7 mouse cellular contexts compared by ENCODE assay signal in genomic region chr14:102979831-102980230, GRCm38 (mm10). TPM values are rescaled to one million over a fixed set of nuclear protein-coding genes. Genes with fewer than 3 reads are reported as not detected.
A peak's percentile ranks its signal among the peaks of the same experiment; 100 is the strongest.
DNase-seq lines count a peak whose midpoint lies in the region; ATAC-seq and TF ChIP-seq lines count a peak whose summit lies in the region.

No protein-coding gene starts in this region.

- 0 out of 2 replicates have a peak, but pooled peaks cover 3% of the 10 kb centered on the region for H3K27me3 ChIP-seq in neural tube, embryonic 11.5 days (ENCODE audit: control insufficient read depth, insufficient read depth, low read length)
- H3K27me3 ChIP-seq in forebrain, postnatal 0 days (ENCODE audit: insufficient read depth, low read length): no peaks in the 10 kb centered on the region
- H3K27me3 ChIP-seq in limb, embryonic 15.5 days: no peaks in the 10 kb centered on the region
- H3K27me3 ChIP-seq in neural tube, embryonic 14.5 days (ENCODE audit: control insufficient read depth, insufficient read depth, low read length): no peaks in the 10 kb centered on the region

- H3K4me3 ChIP-seq in neural tube, embryonic 11.5 days (ENCODE audit: low read depth, low read length): no peak overlapping the region
- H3K4me3 ChIP-seq in forebrain, postnatal 0 days (ENCODE audit: low read depth, low read length): peak overlapping the region; percentile 75
- peak overlapping the region; percentile 40 for H3K4me3 ChIP-seq in limb, embryonic 15.5 days
- H3K4me3 ChIP-seq in neural tube, embryonic 14.5 days (ENCODE audit: low read depth, low read length): peak overlapping the region; percentile 77

- WGBS in neural tube, embryonic 11.5 days: 50% methylated on average over 10 of the region's 10 CpGs
- WGBS in forebrain, postnatal 0 days: 17% methylated on average over 10 of the region's 10 CpGs
- 35% methylated on average over 10 of the region's 10 CpGs for WGBS in limb, embryonic 15.5 days
- 26% methylated on average over 10 of the region's 10 CpGs for WGBS in neural tube, embryonic 14.5 days

- no peaks in the 10 kb centered on the region for H3K36me3 ChIP-seq in neural tube, embryonic 11.5 days (ENCODE audit: control insufficient read depth, insufficient read depth, low read length)
- H3K36me3 ChIP-seq in forebrain, postnatal 0 days (ENCODE audit: insufficient read depth): no peaks in the 10 kb centered on the region
- no peaks in the 10 kb centered on the region for H3K36me3 ChIP-seq in limb, embryonic 15.5 days
- H3K36me3 ChIP-seq in neural tube, embryonic 14.5 days (ENCODE audit: control insufficient read depth, insufficient read depth, low read length): no peaks in the 10 kb centered on the region

- H3K4me1 ChIP-seq in neural tube, embryonic 11.5 days (ENCODE audit: control insufficient read depth, insufficient read depth, low read length): no peaks in the 10 kb centered on the region
- H3K4me1 ChIP-seq in forebrain, postnatal 0 days (ENCODE audit: insufficient read depth): 0 out of 2 replicates have a peak, but pooled peaks cover 5% of the 10 kb centered on the region
- peaks cover 13% of the 10 kb centered on the region; the same call in 1 of the 2 replicates for H3K4me1 ChIP-seq in limb, embryonic 15.5 days
- H3K4me1 ChIP-seq in neural tube, embryonic 14.5 days (ENCODE audit: control insufficient read depth, insufficient read depth, low read length): peaks cover 4% of the 10 kb centered on the region; the same call in 1 of the 2 replicates

- no peak overlapping the region for H3K9ac ChIP-seq in neural tube, embryonic 11.5 days (ENCODE audit: low read length)
- H3K9ac ChIP-seq in forebrain, postnatal 0 days: peak overlapping the region; percentile 28; the same call in 1 of the 2 replicates
- no peak overlapping the region for H3K9ac ChIP-seq in limb, embryonic 15.5 days
- H3K9ac ChIP-seq in neural tube, embryonic 14.5 days (replicated peaks; ENCODE audit: low read depth, low read length): no peak overlapping the region

- H3K27ac ChIP-seq in neural tube, embryonic 11.5 days (ENCODE audit: low read depth, low read length): no peak overlapping the region
- H3K27ac ChIP-seq in forebrain, postnatal 0 days (ENCODE audit: low read depth, low read length): no peak overlapping the region
- no peak overlapping the region for H3K27ac ChIP-seq in limb, embryonic 15.5 days
- no peak overlapping the region for H3K27ac ChIP-seq in neural tube, embryonic 14.5 days (ENCODE audit: low read depth, low read length)

- TF ChIP-seq CTCF in forebrain, postnatal 0 days (IDR thresholded peaks at IDR 0.05; ENCODE audit: low read depth): no peak

- H3K9me3 ChIP-seq in neural tube, embryonic 11.5 days (ENCODE audit: control insufficient read depth, low read length): no peaks in the 10 kb centered on the region
- H3K9me3 ChIP-seq in forebrain, postnatal 0 days (ENCODE audit: low read length): no peaks in the 10 kb centered on the region
- H3K9me3 ChIP-seq in limb, embryonic 15.5 days: no peaks in the 10 kb centered on the region
- H3K9me3 ChIP-seq in neural tube, embryonic 14.5 days (ENCODE audit: control insufficient read depth, low read length): no peaks in the 10 kb centered on the region

- no peak for ATAC-seq in neural tube, embryonic 11.5 days (ENCODE audit: insufficient read depth, low FRiP score, low TSS enrichment)
- no peak for ATAC-seq in forebrain, postnatal 0 days
- ATAC-seq in limb, embryonic 15.5 days (ENCODE audit: insufficient number of reproducible peaks, low FRiP score, low TSS enrichment, low read depth): no peak
- no peak for ATAC-seq in neural tube, embryonic 14.5 days (ENCODE audit: low read depth)

- 0 out of 2 replicates have a peak overlapping the region, but pooled peaks have one; percentile 26 for H3K4me2 ChIP-seq in neural tube, embryonic 11.5 days (ENCODE audit: low read depth)
- H3K4me2 ChIP-seq in forebrain, postnatal 0 days (ENCODE audit: low read depth): peak overlapping the region; percentile 42
- peak overlapping the region; percentile 41 for H3K4me2 ChIP-seq in limb, embryonic 15.5 days
- H3K4me2 ChIP-seq in neural tube, embryonic 14.5 days (ENCODE audit: low read depth, low read length): peak overlapping the region; percentile 37

- DNase-seq in neural tube, embryonic 11.5 days (ENCODE audit: low spot score): peak; percentile 14
- DNase-seq in neural tube, embryonic 10.5 days (ENCODE audit: extremely low spot score, low spot score): no peak
- no peak for DNase-seq in forebrain, postnatal 0 days
- DNase-seq in MN1 (ENCODE audit: low spot score): no peak
- no peak for DNase-seq in gastrocnemius, adult 8-10 months (ENCODE audit: low spot score in 2 of 2)

RNA-seq across cellular contexts. Expression of gene Kctd12, which starts 2.6 kb away (rescaled TPM):
- 9.3 and 14.3 TPM in 2 replicates for polyA plus RNA-seq in neural tube, embryonic 11.5 days (2014; fragmentation: Nextera tagmentation; extraction: Ambion mirVana)
- 101 TPM in 2 replicates for total RNA-seq in forebrain, postnatal 0 days (2014; rRNA removed)
- 12.4 and 14.3 TPM in 2 replicates for polyA plus RNA-seq in forebrain, postnatal 0 days (2015; fragmentation: Nextera tagmentation; extraction: Ambion mirVana)
- 34.5 and 50.6 TPM in 2 replicates for polyA plus RNA-seq in limb, embryonic 15.5 days (2015; fragmentation: Nextera tagmentation; extraction: Ambion mirVana)
- polyA plus RNA-seq in neural tube, embryonic 14.5 days (2014; fragmentation: Nextera tagmentation; extraction: Ambion mirVana): 21.2 and 24.5 TPM in 2 replicates
- 1 to 10 TPM; 4.4 to 7.7 (median 5.3) TPM for total RNA-seq in gastrocnemius, adult 8-10 months (2022)
